Mouse (Mus musculus): ENCODE results near the gene Atraid. TPM values are rescaled to one million over a fixed set of nuclear protein-coding genes. Genes with fewer than 3 reads are reported as not detected.

Gene Atraid
- polyA plus RNA-seq, 1 experiment from 2014 or later, result 107 TPM

DNA sequence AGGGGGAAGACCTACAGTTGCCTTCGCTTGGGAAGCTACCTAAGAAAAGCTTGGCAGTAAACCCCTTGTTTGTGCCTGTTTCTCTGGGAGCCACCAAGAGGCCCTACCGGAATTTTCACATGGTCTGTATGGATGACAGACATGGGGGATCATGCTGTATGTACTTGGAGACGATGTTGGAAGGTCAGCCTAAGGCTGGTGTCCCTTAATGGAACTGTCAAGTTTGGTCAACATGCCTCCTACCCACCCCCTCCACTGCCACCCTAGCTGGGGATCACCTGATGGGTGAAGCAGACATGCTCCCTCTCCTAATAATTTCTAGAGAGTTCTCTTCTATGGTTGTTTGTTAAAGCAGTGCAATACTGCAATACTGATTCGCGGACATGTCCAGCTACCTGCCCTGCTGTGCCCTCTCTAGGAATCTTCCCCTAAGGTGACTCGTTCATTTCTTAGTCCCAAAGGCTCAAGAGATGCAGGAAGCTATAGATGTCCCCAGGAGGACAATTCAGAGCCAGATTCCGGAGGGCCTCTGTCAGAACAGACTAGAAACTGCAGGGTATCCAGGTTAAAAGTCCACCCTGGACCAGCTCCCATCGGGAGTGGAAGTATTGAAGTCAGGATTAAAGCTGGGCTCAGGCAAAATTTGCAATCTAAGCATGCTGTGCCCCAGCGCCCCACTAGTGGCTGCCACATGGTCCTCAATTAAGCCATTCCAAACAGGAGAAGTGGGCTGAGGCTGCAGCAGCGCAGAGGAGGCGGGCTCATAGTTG, 47.8 kb downstream of the Atraid start:
- ATAC-seq (ENCODE audit: insufficient number of reproducible peaks, insufficient read depth, low FRiP score, low TSS enrichment, low read depth), result no peak

More for the DNA sequence above, 47.8 kb downstream of the Atraid start:
- H3K9me3 ChIP-seq, result no peaks in the 10 kb centered on the region
- H3K4me1 ChIP-seq (replicated peaks), result peaks cover 30% of the 10 kb centered on the region
- H3K9ac ChIP-seq (replicated peaks), result no peak overlapping the region
- H3K36me3 ChIP-seq, result no peaks in the 10 kb centered on the region
- peak overlapping the region; percentile 26; the same call in 1 of the 2 replicates for H3K4me3 ChIP-seq (replicated peaks)
- H3K27me3 ChIP-seq, result peaks cover 92% of the 10 kb centered on the region
- no peak overlapping the region for H3K27ac ChIP-seq
- WGBS, result 20% methylated on average over 11 of the region's 11 CpGs
- peak overlapping the region; percentile 69 for H3K4me2 ChIP-seq

Other genes with a start within 250 kb of the Atraid start
- 26.8 and 28.4 TPM in 2 replicates for gene Mapre3, start 233.7 kb upstream of the Atraid start, polyA plus RNA-seq (2016; fragmentation: Nextera tagmentation; extraction: Ambion mirVana)
- 80.4 and 84.6 TPM in 2 replicates for gene Tmem214, start 180.3 kb upstream of the Atraid start, polyA plus RNA-seq (2016; fragmentation: Nextera tagmentation; extraction: Ambion mirVana)
- 35.8 and 42.0 TPM in 2 replicates for gene Agbl5, start 159.6 kb upstream of the Atraid start, polyA plus RNA-seq (2016; fragmentation: Nextera tagmentation; extraction: Ambion mirVana)
- 351 and 355 TPM in 2 replicates for gene Ost4, start 140.5 kb upstream of the Atraid start, polyA plus RNA-seq (2016; fragmentation: Nextera tagmentation; extraction: Ambion mirVana)
- gene Emilin1, start 134.9 kb upstream of the Atraid start, polyA plus RNA-seq (2016; fragmentation: Nextera tagmentation; extraction: Ambion mirVana), result 221 and 225 TPM in 2 replicates
- 11.7 and 14.6 TPM in 2 replicates for gene Khk, start 126.9 kb upstream of the Atraid start, polyA plus RNA-seq (2016; fragmentation: Nextera tagmentation; extraction: Ambion mirVana)
- gene Cgref1, start 102.7 kb upstream of the Atraid start, polyA plus RNA-seq (2016; fragmentation: Nextera tagmentation; extraction: Ambion mirVana), result 4.1 and 4.4 TPM in 2 replicates
- gene Preb, start 88.0 kb upstream of the Atraid start, polyA plus RNA-seq (2016; fragmentation: Nextera tagmentation; extraction: Ambion mirVana), result 132 and 133 TPM in 2 replicates
- not detected in 2 replicates for gene Tcf23, start 79.7 kb upstream of the Atraid start, polyA plus RNA-seq (2016; fragmentation: Nextera tagmentation; extraction: Ambion mirVana)
- gene Slc5a6, start 612 bp downstream of the Atraid start, polyA plus RNA-seq (2016; fragmentation: Nextera tagmentation; extraction: Ambion mirVana), result 11.0 and 12.5 TPM in 2 replicates
- gene Cad, start 6.5 kb downstream of the Atraid start, polyA plus RNA-seq (2016; fragmentation: Nextera tagmentation; extraction: Ambion mirVana), result 48.0 and 50.9 TPM in 2 replicates
- gene Dnajc5g, start 58.0 kb downstream of the Atraid start, polyA plus RNA-seq (2016; fragmentation: Nextera tagmentation; extraction: Ambion mirVana), result not detected in 2 replicates
- gene Slc30a3, start 59.9 kb downstream of the Atraid start, polyA plus RNA-seq (2016; fragmentation: Nextera tagmentation; extraction: Ambion mirVana), result 0.13 and 0.21 TPM in 2 replicates
- gene Trim54, start 68.4 kb downstream of the Atraid start, polyA plus RNA-seq (2016; fragmentation: Nextera tagmentation; extraction: Ambion mirVana), result 2.1 and 3.6 TPM in 2 replicates
- not detected in 2 replicates for gene Ucn, start 90.5 kb downstream of the Atraid start, polyA plus RNA-seq (2016; fragmentation: Nextera tagmentation; extraction: Ambion mirVana)
- 59.4 and 63.0 TPM in 2 replicates for gene Mpv17, start 105.9 kb downstream of the Atraid start, polyA plus RNA-seq (2016; fragmentation: Nextera tagmentation; extraction: Ambion mirVana)
- 0.80 and 1.5 TPM in 2 replicates for gene Gm29609, start 131.6 kb downstream of the Atraid start, polyA plus RNA-seq (2016; fragmentation: Nextera tagmentation; extraction: Ambion mirVana)
- 101 and 108 TPM in 2 replicates for gene Gtf3c2, start 131.8 kb downstream of the Atraid start, polyA plus RNA-seq (2016; fragmentation: Nextera tagmentation; extraction: Ambion mirVana)
- gene Snx17, start 144.9 kb downstream of the Atraid start, polyA plus RNA-seq (2016; fragmentation: Nextera tagmentation; extraction: Ambion mirVana), result 149 and 153 TPM in 2 replicates
- gene Eif2b4, start 145.1 kb downstream of the Atraid start, polyA plus RNA-seq (2016; fragmentation: Nextera tagmentation; extraction: Ambion mirVana), result 69.3 and 76.1 TPM in 2 replicates
- gene Zfp513, start 154.0 kb downstream of the Atraid start, polyA plus RNA-seq (2016; fragmentation: Nextera tagmentation; extraction: Ambion mirVana), result 16.7 and 19.3 TPM in 2 replicates
- gene Ppm1g, start 172.4 kb downstream of the Atraid start, polyA plus RNA-seq (2016; fragmentation: Nextera tagmentation; extraction: Ambion mirVana), result 146 and 153 TPM in 2 replicates
- 128 and 138 TPM in 2 replicates for gene Nrbp1, start 192.6 kb downstream of the Atraid start, polyA plus RNA-seq (2016; fragmentation: Nextera tagmentation; extraction: Ambion mirVana)
- gene Gm9970, start 192.9 kb downstream of the Atraid start, polyA plus RNA-seq (2016; fragmentation: Nextera tagmentation; extraction: Ambion mirVana), result 0.84 TPM in 1 of 2 replicates, not detected in the other
- 24.4 and 26.3 TPM in 2 replicates for gene Krtcap3, start 203.4 kb downstream of the Atraid start, polyA plus RNA-seq (2016; fragmentation: Nextera tagmentation; extraction: Ambion mirVana)
- gene Ift172, start 242.8 kb downstream of the Atraid start, polyA plus RNA-seq (2016; fragmentation: Nextera tagmentation; extraction: Ambion mirVana), result 55.3 and 55.4 TPM in 2 replicates
- gene Fndc4, start 247.8 kb downstream of the Atraid start, polyA plus RNA-seq (2016; fragmentation: Nextera tagmentation; extraction: Ambion mirVana), result 86.3 and 87.3 TPM in 2 replicates
- gene Gckr, start 249.1 kb downstream of the Atraid start, polyA plus RNA-seq (2016; fragmentation: Nextera tagmentation; extraction: Ambion mirVana), result 0.45 and 0.74 TPM in 2 replicates

Data from limb, embryonic 12.5 days (tissue).